Mouse (Mus musculus): ENCODE measurements at regions not wholly inside any gene's neighbourhood (a gene's known extent, or its start where the extent isn't known, plus 50 kb on each side); places are given as distances from the start of the nearest gene placed in this dataset.
A peak's percentile ranks its signal among the peaks of the same experiment; 100 is the strongest.

GRCm38 (mm10) chr13:72355821-72356220 is 272.8 kb upstream of the Irx2 start:
- no peak for DNase-seq

- DNase-seq = no peak
Measured at GRCm38 (mm10) chr13:72358243-72358904, 270.2 kb upstream of the Irx2 start.

- DNase-seq = no peak
Measured at GRCm38 (mm10) chr13:72365534-72366271, 262.9 kb upstream of the Irx2 start.

GRCm38 (mm10) chr13:72366281-72366680 is 262.3 kb upstream of the Irx2 start:
- no peak for DNase-seq

- DNase-seq = no peak
Measured at GRCm38 (mm10) chr13:72370131-72370530, 258.5 kb upstream of the Irx2 start.

- DNase-seq = no peak
Measured at GRCm38 (mm10) chr13:72370997-72371396, 257.6 kb upstream of the Irx2 start.

GRCm38 (mm10) chr13:72393366-72393765 is 235.3 kb upstream of the Irx2 start:
- no peak for DNase-seq

- peak; percentile 46 to 57 for DNase-seq
Measured at GRCm38 (mm10) chr13:72400677-72401076, 227.9 kb upstream of the Irx2 start.

GRCm38 (mm10) chr13:72409238-72409965 is 219.2 kb upstream of the Irx2 start:
- no peak for DNase-seq

- DNase-seq = no peak
Measured at GRCm38 (mm10) chr13:72412656-72413055, 216.0 kb upstream of the Irx2 start.

GRCm38 (mm10) chr13:72416981-72417380 is 211.6 kb upstream of the Irx2 start:
- DNase-seq = no peak

- no peak for DNase-seq
Measured at GRCm38 (mm10) chr13:72417816-72418215, 210.8 kb upstream of the Irx2 start.

- DNase-seq = no peak
Measured at GRCm38 (mm10) chr13:72418285-72418684, 210.3 kb upstream of the Irx2 start.

- DNase-seq = no peak
Measured at GRCm38 (mm10) chr13:72419532-72419931, 209.1 kb upstream of the Irx2 start.

GRCm38 (mm10) chr13:72425917-72426316 is 202.7 kb upstream of the Irx2 start:
- no peak for DNase-seq

- no peak for DNase-seq
Measured at GRCm38 (mm10) chr13:72445336-72445735, 183.3 kb upstream of the Irx2 start.

GRCm38 (mm10) chr13:72448458-72449058 is 180.1 kb upstream of the Irx2 start:
- no peak for DNase-seq

- no peak for DNase-seq
Measured at GRCm38 (mm10) chr13:72495353-72495752, 133.3 kb upstream of the Irx2 start.

- DNase-seq = no peak
Measured at GRCm38 (mm10) chr13:72497036-72497435, 131.6 kb upstream of the Irx2 start.

- DNase-seq = no peak
Measured at GRCm38 (mm10) chr13:72497521-72497920, 131.1 kb upstream of the Irx2 start.

GRCm38 (mm10) chr13:72505954-72506353 is 122.7 kb upstream of the Irx2 start:
- no peak for DNase-seq

- DNase-seq = no peak
Measured at GRCm38 (mm10) chr13:72538633-72539032, 90.0 kb upstream of the Irx2 start.

- no peak for DNase-seq
Measured at GRCm38 (mm10) chr13:72541706-72542105, 86.9 kb upstream of the Irx2 start.

Measured in layer of hippocampus, postnatal 36 days (tissue).